Mouse (Mus musculus) myocyte (in vitro differentiated cells): Measurements from ENCODE around the gene Gm15114.
"Not testable (repeated sequence)": the region's sequence is repeated elsewhere in the genome, so short reads cannot be mapped to it uniquely, and the experiment has no call there.

Experiments
- E2F4 ChIP-seq: IDR thresholded peaks from one replicate; pipeline ENCODE4 v1.6.1; 2011; ENCODE audit warnings: mild to moderate bottlenecking, control low read depth, moderate library complexity; ENCODE audit not compliant: insufficient read depth
- POLR2A ChIP-seq: IDR thresholded peaks from one replicate; pipeline ENCODE4 v1.6.1; 2011; ENCODE audit warnings: low read depth, mild to moderate bottlenecking, control low read depth, moderate library complexity; ENCODE audit not compliant: insufficient read length
- USF1 ChIP-seq: IDR thresholded peaks from one replicate; pipeline ENCODE4 v1.6.1; 2011; ENCODE audit warnings: low read depth, mild to moderate bottlenecking, control low read depth, moderate library complexity

DNA sequence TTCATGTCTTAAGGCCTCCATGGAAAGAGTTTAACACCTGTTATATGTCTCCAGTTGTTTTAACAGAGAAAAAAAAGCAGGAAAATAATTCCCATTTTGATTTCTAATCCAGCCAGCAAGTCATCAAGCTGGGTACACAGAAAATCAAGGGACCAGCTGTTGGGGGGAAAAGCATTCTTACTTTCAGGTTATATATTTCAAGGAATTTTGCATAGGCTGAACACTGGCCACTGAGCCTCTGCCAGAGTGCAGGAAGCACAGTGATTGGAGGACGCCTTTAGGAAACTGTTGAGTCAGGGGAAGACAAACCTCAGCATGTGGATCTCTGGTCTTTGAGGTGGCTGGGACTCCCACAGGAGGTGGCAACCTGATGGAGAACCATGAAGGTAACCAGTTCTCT lies at the start of gene Gm15114:
- TF ChIP-seq USF1, POLR2A, E2F4: not testable (repeated sequence)
